Mouse (Mus musculus) cortical plate, adult 2 months (tissue): ENCODE data around the gene Tbc1d9b.

Experiments used
- CTCF ChIP-seq: fragments of 200-500 bp; IDR thresholded peaks from 2 replicates; pipeline ENCODE4 v1.5.1; 2011; ENCODE audit warnings: mild to moderate bottlenecking, control low read depth, low read length; ENCODE audit not compliant: insufficient read depth; ENCODE audit errors: extremely low read depth
- POLR2A ChIP-seq: fragments of 200-500 bp; IDR thresholded peaks from 2 replicates; pipeline ENCODE4 v1.6.1; 2011; ENCODE audit warnings: mild to moderate bottlenecking, low read length, control low read depth; ENCODE audit not compliant: insufficient read depth; ENCODE audit errors: extremely low read depth

GRCm38 (mm10) chr11:50168352-50168751 is 37.2 kb downstream of the Tbc1d9b start:
- TF ChIP-seq CTCF: no peak
- TF ChIP-seq POLR2A: no peak
